Mouse (Mus musculus): ENCODE data around the gene Slc16a8. TPM values are rescaled to one million over a fixed set of nuclear protein-coding genes. Genes with fewer than 3 reads are reported as not detected.

Slc16a8 gene
- polyA plus RNA-seq (2014; fragmentation: Illumina TruSeq; extraction: RNeasy Lipid Tissue Mini Kit (QIAGEN cat#74804)): not detected

DNA sequence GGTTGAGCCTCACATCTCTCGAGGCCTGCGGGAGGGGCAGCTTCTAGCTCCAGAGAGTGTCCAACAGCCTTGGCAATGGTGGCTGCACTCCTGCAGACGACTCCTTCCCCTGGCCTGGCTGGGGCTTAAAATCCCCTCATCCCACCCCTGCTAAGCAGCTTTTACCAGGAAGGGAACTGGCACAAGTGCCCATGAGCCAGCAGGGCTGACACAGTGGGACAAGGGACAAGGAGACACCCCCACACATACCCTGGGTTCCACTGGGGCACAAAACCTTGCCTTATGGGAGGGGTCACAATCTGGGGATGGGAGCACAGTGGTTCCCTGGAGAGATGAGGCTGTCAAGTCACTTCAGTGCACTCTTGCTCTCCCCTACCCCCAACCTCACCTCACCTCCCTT lies at the start of gene Slc16a8:
TSS of gene Slc16a8 (minus strand) at position 101 of the 400 bp plus-strand sequence.

DNA sequence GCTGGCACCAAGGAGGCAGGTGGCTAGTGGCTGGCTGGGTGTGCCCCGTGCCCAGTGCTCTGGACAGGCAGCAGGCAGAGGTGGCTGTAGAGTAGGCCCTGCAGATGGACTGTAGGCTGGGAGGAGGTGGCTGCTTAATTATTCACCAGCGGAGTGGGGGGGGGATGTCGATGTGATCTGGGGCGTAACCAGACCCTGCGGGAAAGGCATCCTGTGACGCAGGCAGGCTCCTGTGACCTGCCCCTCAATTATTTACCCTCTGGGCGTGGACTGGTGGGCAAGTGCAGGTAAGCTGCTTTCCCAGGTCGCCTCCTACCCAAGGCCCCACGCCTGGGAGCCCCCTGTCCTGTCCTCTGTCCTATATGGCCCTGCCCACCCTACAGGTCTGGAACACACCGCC lies 30.8 kb upstream of the Slc16a8 start, which contains the start of gene Baiap2l2:
TSS of gene Baiap2l2 (minus strand) at position 139 of the 400 bp plus-strand sequence.

GRCm38 (mm10) chr15:79229058-79229821 lies 25.3 kb downstream of the Slc16a8 start, which contains the start of the genes Pick1 and Gm49486:
TSS of gene Pick1 (plus strand) at chr15:79229173.
TSS of gene Gm49486 (plus strand) at chr15:79229391.

Other genes with a start within 250 kb of the Slc16a8 start
- gene H1f0, start 226.3 kb downstream of the Slc16a8 start, polyA plus RNA-seq (2014; fragmentation: Illumina TruSeq; extraction: RNeasy Lipid Tissue Mini Kit (QIAGEN cat#74804)): 118 TPM
- not detected for gene Galr3, start 212.9 kb downstream of the Slc16a8 start, polyA plus RNA-seq (2014; fragmentation: Illumina TruSeq; extraction: RNeasy Lipid Tissue Mini Kit (QIAGEN cat#74804))
- gene Ankrd54, start 191.9 kb downstream of the Slc16a8 start, polyA plus RNA-seq (2014; fragmentation: Illumina TruSeq; extraction: RNeasy Lipid Tissue Mini Kit (QIAGEN cat#74804)): 1.00 TPM
- gene Eif3l, start 179.6 kb downstream of the Slc16a8 start, polyA plus RNA-seq (2014; fragmentation: Illumina TruSeq; extraction: RNeasy Lipid Tissue Mini Kit (QIAGEN cat#74804)): 118 TPM
- 6.9 TPM for gene Micall1, start 145.9 kb downstream of the Slc16a8 start, polyA plus RNA-seq (2014; fragmentation: Illumina TruSeq; extraction: RNeasy Lipid Tissue Mini Kit (QIAGEN cat#74804))
- not detected for gene Polr2f, start 113.8 kb downstream of the Slc16a8 start, polyA plus RNA-seq (2014; fragmentation: Illumina TruSeq; extraction: RNeasy Lipid Tissue Mini Kit (QIAGEN cat#74804))
- gene 1700088E04Rik, start 113.5 kb downstream of the Slc16a8 start, polyA plus RNA-seq (2014; fragmentation: Illumina TruSeq; extraction: RNeasy Lipid Tissue Mini Kit (QIAGEN cat#74804)): 1.6 TPM
- not detected for gene Sox10, start 89.5 kb downstream of the Slc16a8 start, polyA plus RNA-seq (2014; fragmentation: Illumina TruSeq; extraction: RNeasy Lipid Tissue Mini Kit (QIAGEN cat#74804))
- gene Pick1, start 25.6 kb downstream of the Slc16a8 start, polyA plus RNA-seq (2014; fragmentation: Illumina TruSeq; extraction: RNeasy Lipid Tissue Mini Kit (QIAGEN cat#74804)): 4.3 TPM
- gene Gm49486, start 25.4 kb downstream of the Slc16a8 start, polyA plus RNA-seq (2014; fragmentation: Illumina TruSeq; extraction: RNeasy Lipid Tissue Mini Kit (QIAGEN cat#74804)): 1.4 TPM
- gene Baiap2l2, start 30.8 kb upstream of the Slc16a8 start, polyA plus RNA-seq (2014; fragmentation: Illumina TruSeq; extraction: RNeasy Lipid Tissue Mini Kit (QIAGEN cat#74804)): not detected
- 0.26 TPM for gene Pla2g6, start 73.6 kb upstream of the Slc16a8 start, polyA plus RNA-seq (2014; fragmentation: Illumina TruSeq; extraction: RNeasy Lipid Tissue Mini Kit (QIAGEN cat#74804))
- 1.3 TPM for gene Maff, start 91.9 kb upstream of the Slc16a8 start, polyA plus RNA-seq (2014; fragmentation: Illumina TruSeq; extraction: RNeasy Lipid Tissue Mini Kit (QIAGEN cat#74804))
- gene Tmem184b, start 148.8 kb upstream of the Slc16a8 start, polyA plus RNA-seq (2014; fragmentation: Illumina TruSeq; extraction: RNeasy Lipid Tissue Mini Kit (QIAGEN cat#74804)): 8.1 TPM
- 13.7 TPM for gene Csnk1e, start 200.8 kb upstream of the Slc16a8 start, polyA plus RNA-seq (2014; fragmentation: Illumina TruSeq; extraction: RNeasy Lipid Tissue Mini Kit (QIAGEN cat#74804))

All from ovary, adult 10 weeks (tissue).